ENCODE assay signal across 12 mouse cellular contexts in the genomic region with DNA sequence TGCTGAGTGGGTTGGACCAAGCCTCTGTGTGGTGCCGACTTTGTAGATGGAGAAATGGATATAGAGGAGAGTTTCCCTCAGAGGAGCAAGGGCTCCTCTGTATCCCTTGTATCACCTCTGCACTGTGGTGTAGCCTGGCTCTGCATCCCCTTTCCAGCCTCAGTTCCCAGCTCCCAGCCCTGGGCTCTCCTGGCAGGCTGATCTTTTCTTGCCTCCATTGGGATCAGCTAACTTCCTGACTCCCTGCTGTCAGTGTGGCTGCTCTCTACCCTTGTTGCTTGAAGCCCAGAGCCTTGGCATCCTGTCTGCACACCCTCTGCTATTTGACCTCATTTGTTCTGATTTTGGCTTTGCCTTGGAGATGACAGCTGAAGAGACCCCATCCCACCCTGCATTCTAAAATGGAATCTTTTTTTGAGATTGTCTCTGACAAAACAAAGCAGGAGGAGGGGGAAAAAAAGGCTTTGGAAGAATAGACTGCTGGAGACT. TPM values are rescaled to one million over a fixed set of nuclear protein-coding genes. Genes with fewer than 3 reads are reported as not detected.
A peak's percentile ranks its signal among the peaks of the same experiment; 100 is the strongest.
DNase-seq lines count a peak whose midpoint lies in the region; ATAC-seq and TF ChIP-seq lines count a peak whose summit lies in the region.
"Had no signal": no experiment of that assay in that cellular context is flagged by ENCODE, and none has a peak within 500 bp of the region (broad histone marks: within the 10 kb centered on the region; RNA-seq: fewer than 3 reads in every experiment).

Gene Amer2 (plus strand): TSS at position 439 of the 489 bp plus-strand sequence.

- H3K27ac ChIP-seq in midbrain, embryonic 11.5 days (ENCODE audit: low read depth, low read length), result no peak within 1 kb of the TSS
- H3K27ac ChIP-seq in midbrain, embryonic 10.5 days (replicated peaks), result no peak within 1 kb of the TSS
- H3K27ac ChIP-seq in forebrain, embryonic 13.5 days, result no peak within 1 kb of the TSS
- H3K27ac ChIP-seq in neural tube, embryonic 15.5 days (replicated peaks), result no peak within 1 kb of the TSS
- no peak within 1 kb of the TSS for H3K27ac ChIP-seq in heart, adult 2 months
- H3K27ac ChIP-seq: embryonic facial prominence, embryonic 15.5 days had no signal

- no peak for TF ChIP-seq EP300 in heart, adult 2 months (IDR thresholded peaks at IDR 0.05; ENCODE audit: insufficient read depth, low read depth, low read length)

- H3K4me1 ChIP-seq in midbrain, embryonic 11.5 days (ENCODE audit: control insufficient read depth, insufficient read depth, low read length), result peaks cover 17% of the 10 kb centered on the region
- H3K4me1 ChIP-seq in midbrain, embryonic 10.5 days, result peaks cover 23% of the 10 kb centered on the region
- peaks cover 26% of the 10 kb centered on the region for H3K4me1 ChIP-seq in forebrain, embryonic 13.5 days
- peaks cover 8% of the 10 kb centered on the region for H3K4me1 ChIP-seq in neural tube, embryonic 15.5 days
- H3K4me1 ChIP-seq in heart, adult 2 months (ENCODE audit: control insufficient read depth, insufficient read depth, low read length), result no peaks in the 10 kb centered on the region

- no peaks in the 10 kb centered on the region for H3K9me3 ChIP-seq in midbrain, embryonic 11.5 days (ENCODE audit: control insufficient read depth, low read length)
- H3K9me3 ChIP-seq in midbrain, embryonic 10.5 days (replicated peaks), result no peaks in the 10 kb centered on the region
- no peaks in the 10 kb centered on the region for H3K9me3 ChIP-seq in forebrain, embryonic 13.5 days (replicated peaks)
- no peaks in the 10 kb centered on the region for H3K9me3 ChIP-seq in neural tube, embryonic 15.5 days (replicated peaks)
- H3K9me3 ChIP-seq: embryonic facial prominence, embryonic 15.5 days had no signal

- no peak within 1 kb of the TSS for H3K4me3 ChIP-seq in midbrain, embryonic 11.5 days (ENCODE audit: low read depth, low read length)
- no peak within 1 kb of the TSS for H3K4me3 ChIP-seq in midbrain, embryonic 10.5 days
- H3K4me3 ChIP-seq in forebrain, embryonic 13.5 days, result no peak within 1 kb of the TSS
- no peak within 1 kb of the TSS for H3K4me3 ChIP-seq in neural tube, embryonic 15.5 days (replicated peaks)
- no peak within 1 kb of the TSS for H3K4me3 ChIP-seq in heart, adult 2 months
- H3K4me3 ChIP-seq: embryonic facial prominence, embryonic 15.5 days had no signal

- ATAC-seq in midbrain, embryonic 11.5 days (ENCODE audit: low FRiP score), result no peak
- ATAC-seq in forebrain, embryonic 13.5 days, result no peak
- ATAC-seq in neural tube, embryonic 15.5 days (ENCODE audit: low FRiP score), result no peak

- intact Hi-C loops in heart, adult 2 months (cut with DNase I), result no loop called here

- WGBS in midbrain, embryonic 11.5 days, result 76% methylated on average over 1 of the region's 1 CpGs
- WGBS in midbrain, embryonic 10.5 days, result 62% methylated on average over 1 of the region's 1 CpGs
- 60% methylated on average over 1 of the region's 1 CpGs for WGBS in forebrain, embryonic 13.5 days
- 61% methylated on average over 1 of the region's 1 CpGs for WGBS in neural tube, embryonic 15.5 days
- WGBS in heart, adult 2 months, result 45% methylated on average over 1 of the region's 1 CpGs

- H3K9ac ChIP-seq in midbrain, embryonic 11.5 days (ENCODE audit: low read length), result no peak within 1 kb of the TSS
- no peak within 1 kb of the TSS for H3K9ac ChIP-seq in forebrain, embryonic 13.5 days
- no peak within 1 kb of the TSS for H3K9ac ChIP-seq in neural tube, embryonic 15.5 days (replicated peaks)
- no peak within 1 kb of the TSS for H3K9ac ChIP-seq in heart, adult 2 months (ENCODE audit: low read depth, low read length)
- H3K9ac ChIP-seq: embryonic facial prominence, embryonic 15.5 days had no signal

- no peaks in the 10 kb centered on the region for H3K36me3 ChIP-seq in midbrain, embryonic 11.5 days (ENCODE audit: control insufficient read depth, insufficient read depth, low read length)
- no peaks in the 10 kb centered on the region for H3K36me3 ChIP-seq in midbrain, embryonic 10.5 days
- no peaks in the 10 kb centered on the region for H3K36me3 ChIP-seq in forebrain, embryonic 13.5 days (ENCODE audit: poor library complexity, severe bottlenecking)
- no peaks in the 10 kb centered on the region for H3K36me3 ChIP-seq in neural tube, embryonic 15.5 days
- H3K36me3 ChIP-seq in heart, adult 2 months (ENCODE audit: control insufficient read depth, insufficient read depth, low read length), result no peaks in the 10 kb centered on the region
- H3K36me3 ChIP-seq: embryonic facial prominence, embryonic 15.5 days had no signal

- DNase-seq in midbrain, embryonic 11.5 days (ENCODE audit: low spot score, missing footprints), result peak; percentile 81
- no peak for DNase-seq in midbrain, embryonic 10.5 days (ENCODE audit: low spot score)
- DNase-seq in layer of hippocampus, postnatal 36 days, result no peak
- no peak for DNase-seq in urinary bladder, adult 2 months (ENCODE audit: low spot score)
- no peak for DNase-seq in spleen, postnatal 10 days (ENCODE audit: low spot score in 2 of 2)
- DNase-seq in heart, adult 2 months, result no peak
- DNase-seq: kidney, postnatal 25 days; lung, adult 18-20 months; right cerebral cortex, postnatal 4 days had no signal

- H3K27me3 ChIP-seq in midbrain, embryonic 11.5 days (ENCODE audit: control insufficient read depth, insufficient read depth, low read length), result no peaks in the 10 kb centered on the region; the same call in 1 of the 2 replicates
- peaks cover 45% of the 10 kb centered on the region for H3K27me3 ChIP-seq in midbrain, embryonic 10.5 days (ENCODE audit: low read depth, poor library complexity, severe bottlenecking)
- H3K27me3 ChIP-seq in forebrain, embryonic 13.5 days, result 0 out of 2 replicates have a peak, but pooled peaks cover 2% of the 10 kb centered on the region
- H3K27me3 ChIP-seq in neural tube, embryonic 15.5 days (replicated peaks), result peaks cover 3% of the 10 kb centered on the region; the same call in 1 of the 2 replicates
- peaks cover 5% of the 10 kb centered on the region for H3K27me3 ChIP-seq in heart, adult 2 months (ENCODE audit: control insufficient read depth, insufficient read depth, low read length)

- no peak for TF ChIP-seq POLR2A in heart, adult 2 months (IDR thresholded peaks at IDR 0.05; ENCODE audit: insufficient read depth, low read depth, low read length)

- no peak within 1 kb of the TSS for H3K4me2 ChIP-seq in midbrain, embryonic 11.5 days
- no peak within 1 kb of the TSS for H3K4me2 ChIP-seq in forebrain, embryonic 13.5 days
- H3K4me2 ChIP-seq in neural tube, embryonic 15.5 days, result no peak within 1 kb of the TSS
- H3K4me2 ChIP-seq: embryonic facial prominence, embryonic 15.5 days had no signal

- no peak for TF ChIP-seq CTCF in heart, adult 2 months (IDR thresholded peaks at IDR 0.05)

- H3K79me2 ChIP-seq in heart, adult 2 months (replicated peaks; ENCODE audit: control insufficient read depth, insufficient read depth, low read length), result no peaks in the 10 kb centered on the region

RNA-seq across cellular contexts. Expression of gene Amer2, which starts in this region (rescaled TPM):
- polyA plus RNA-seq in midbrain, embryonic 11.5 days (2014; fragmentation: Nextera tagmentation; extraction: Ambion mirVana), result 11.2 and 12.5 TPM in 2 replicates
- polyA plus RNA-seq in midbrain, embryonic 10.5 days (2016; fragmentation: Nextera tagmentation; extraction: Ambion mirVana), result 9.9 and 14.1 TPM in 2 replicates
- 24.4 and 31.0 TPM in 2 replicates for polyA plus RNA-seq in forebrain, embryonic 13.5 days (2015; fragmentation: Nextera tagmentation; extraction: Ambion mirVana)
- 10 to 100 TPM; 50.8 to 51.0 TPM for total RNA-seq in layer of hippocampus, postnatal 36 days (2021)
- 21.8 and 30.5 TPM in 2 replicates for polyA plus RNA-seq in neural tube, embryonic 15.5 days (2015; fragmentation: Nextera tagmentation; extraction: Ambion mirVana)
- 0.15 and 0.18 TPM in 2 replicates for polyA plus RNA-seq in urinary bladder, adult 2 months (2012; rRNA removed)
- not detected for total RNA-seq in heart, adult 2 months (2021)
- polyA plus RNA-seq in heart, adult 2 months (2012; rRNA removed), result 0.02 TPM in 1 of 2 replicates, not detected in the other

Comparison
In these comparisons a context has a peak if more than half of its experiments do, and no peak if none do; other contexts are left out.
1. RNA of gene Amer2 (total RNA-seq): 50.8 to 51.0 TPM in layer of hippocampus, postnatal 36 days; not detected in heart, adult 2 months; every median in the first group is over 10 times any median in the second.